Mouse (Mus musculus): ENCODE measurements at regions not wholly inside any gene's neighbourhood (a gene's known extent, or its start where the extent isn't known, plus 50 kb on each side); places are given as distances from the start of the nearest gene placed in this dataset.

GRCm38 (mm10) chr5:42364116-42364515, 296.4 kb downstream of the Gm16223 start:
- CTCF ChIA-PET = no interaction called here
- POLR2A ChIA-PET = no interaction called here

GRCm38 (mm10) chr5:42387959-42388358, 320.2 kb downstream of the Gm16223 start:
- ChIA-PET CTCF (no interaction called here), POLR2A (no interaction called here)

GRCm38 (mm10) chr5:42396695-42397094, 328.9 kb downstream of the Gm16223 start:
- ChIA-PET CTCF (no interaction called here), POLR2A (no interaction called here)

- ChIA-PET CTCF (no interaction called here), POLR2A (no interaction called here)
Observed at GRCm38 (mm10) chr5:42409981-42410380, 342.2 kb downstream of the Gm16223 start.

GRCm38 (mm10) chr5:42412296-42412695, 344.5 kb downstream of the Gm16223 start:
- ChIA-PET CTCF (no interaction called here), POLR2A (no interaction called here)

GRCm38 (mm10) chr5:42425902-42426301, 358.1 kb downstream of the Gm16223 start:
- POLR2A ChIA-PET = no interaction called here
- CTCF ChIA-PET = no interaction called here

GRCm38 (mm10) chr5:42433147-42433546, 365.4 kb downstream of the Gm16223 start:
- ChIA-PET CTCF (no interaction called here), POLR2A (no interaction called here)

GRCm38 (mm10) chr5:42448644-42449043, 380.9 kb downstream of the Gm16223 start:
- POLR2A ChIA-PET = no interaction called here
- CTCF ChIA-PET = no interaction called here

GRCm38 (mm10) chr5:42449581-42449980, 381.8 kb downstream of the Gm16223 start:
- CTCF ChIA-PET = no interaction called here
- POLR2A ChIA-PET = interaction anchor here in 1 of 4 experiments (0.6 kb wide), 1 partner anchor 13 kb away, joined by 4 read pairs; no protein-coding TSS in a partner anchor

- CTCF ChIA-PET = no interaction called here
- POLR2A ChIA-PET = no interaction called here
Observed at GRCm38 (mm10) chr5:42453707-42454106, 385.9 kb downstream of the Gm16223 start.

GRCm38 (mm10) chr5:42461195-42461594, 393.4 kb downstream of the Gm16223 start:
- ChIA-PET POLR2A (no interaction called here), CTCF (interaction anchor here in 1 of 4 experiments (0.9 kb wide), 1 partner anchor 48 kb away, joined by 3 read pairs; no protein-coding TSS in a partner anchor)

GRCm38 (mm10) chr5:42464814-42465213, 397.1 kb downstream of the Gm16223 start:
- CTCF ChIA-PET = no interaction called here
- POLR2A ChIA-PET = no interaction called here

GRCm38 (mm10) chr5:42473493-42473892, 405.7 kb downstream of the Gm16223 start:
- CTCF ChIA-PET = no interaction called here
- POLR2A ChIA-PET = no interaction called here

- ChIA-PET CTCF (no interaction called here), POLR2A (no interaction called here)
Observed at GRCm38 (mm10) chr5:42502124-42502801, 434.5 kb downstream of the Gm16223 start.

- ChIA-PET CTCF (no interaction called here), POLR2A (no interaction called here)
Observed at GRCm38 (mm10) chr5:42502802-42503136, 435.0 kb downstream of the Gm16223 start.

GRCm38 (mm10) chr5:42509200-42509599, 441.4 kb downstream of the Gm16223 start:
- POLR2A ChIA-PET = no interaction called here
- CTCF ChIA-PET = no interaction called here

GRCm38 (mm10) chr5:42523116-42524113, 455.7 kb downstream of the Gm16223 start:
- ChIA-PET POLR2A (no interaction called here), CTCF (no interaction called here)

- ChIA-PET POLR2A (no interaction called here), CTCF (no interaction called here)
Observed at GRCm38 (mm10) chr5:42525431-42525830, 457.7 kb downstream of the Gm16223 start.

GRCm38 (mm10) chr5:42560537-42560936, 492.8 kb downstream of the Gm16223 start:
- POLR2A ChIA-PET = no interaction called here
- CTCF ChIA-PET = no interaction called here

GRCm38 (mm10) chr5:42563406-42563805, 495.6 kb downstream of the Gm16223 start:
- ChIA-PET CTCF (no interaction called here), POLR2A (no interaction called here)

- ChIA-PET POLR2A (no interaction called here), CTCF (no interaction called here)
Observed at GRCm38 (mm10) chr5:42575971-42576370, 508.2 kb downstream of the Gm16223 start.

Measured in embryonic stem cell, embryonic (primary cell).